Mouse (Mus musculus) left cerebral cortex, adult 8-10 months (tissue): ENCODE results near the gene 1700025G04Rik. TPM values are rescaled to one million over a fixed set of nuclear protein-coding genes. Genes with fewer than 3 reads are reported as not detected.
A peak's percentile ranks its signal among the peaks of the same experiment; 100 is the strongest.

Source experiments
- DNase-seq, 2 experiments: peaks; one replicate each; pipeline ENCODE4 v3.0.0; 2022; ENCODE audit warnings: low spot score in 2 of 2
- total RNA-seq, 4 experiments: library from RNA; stranded (reverse); gene quantifications; 2 replicates each; pipeline ENCODE4 v1.2.4; 2022

1700025G04Rik gene
- total RNA-seq, 4 experiments from 2014 or later, result 57.0 to 69.1 (median 63.1) TPM

- no peak for DNase-seq
Measured at GRCm38 (mm10) chr1:151963248-151963647, 126.7 kb downstream of the 1700025G04Rik start.

GRCm38 (mm10) chr1:151962078-151962477 lies 127.8 kb downstream of the 1700025G04Rik start:
- no peak for DNase-seq

- no peak for DNase-seq
Measured at GRCm38 (mm10) chr1:151961204-151961603, 128.7 kb downstream of the 1700025G04Rik start.

- no peak for DNase-seq
Measured at GRCm38 (mm10) chr1:151959010-151959409, 130.9 kb downstream of the 1700025G04Rik start.

GRCm38 (mm10) chr1:151958442-151958841 lies 131.5 kb downstream of the 1700025G04Rik start:
- no peak for DNase-seq

- no peak for DNase-seq
Measured at GRCm38 (mm10) chr1:151957669-151958068, 132.3 kb downstream of the 1700025G04Rik start.

GRCm38 (mm10) chr1:151955866-151956265 lies 134.1 kb downstream of the 1700025G04Rik start:
- DNase-seq, result no peak

GRCm38 (mm10) chr1:151953563-151953962 lies 136.4 kb downstream of the 1700025G04Rik start:
- peak in 1 of 2 experiments; percentile 48 for DNase-seq

- no peak for DNase-seq
Measured at GRCm38 (mm10) chr1:151948065-151948464, 141.9 kb downstream of the 1700025G04Rik start.

- DNase-seq, result no peak
Measured at GRCm38 (mm10) chr1:151947571-151947970, 142.4 kb downstream of the 1700025G04Rik start.

GRCm38 (mm10) chr1:151944457-151945223 lies 145.3 kb downstream of the 1700025G04Rik start:
- DNase-seq, result no peak

GRCm38 (mm10) chr1:151943681-151944237 lies 146.2 kb downstream of the 1700025G04Rik start:
- DNase-seq, result no peak

GRCm38 (mm10) chr1:151942972-151943654 lies 146.8 kb downstream of the 1700025G04Rik start:
- no peak for DNase-seq

- no peak for DNase-seq
Measured at GRCm38 (mm10) chr1:151939987-151940386, 149.9 kb downstream of the 1700025G04Rik start.

- no peak for DNase-seq
Measured at GRCm38 (mm10) chr1:151939510-151939909, 150.4 kb downstream of the 1700025G04Rik start.

GRCm38 (mm10) chr1:151933605-151934004 lies 156.3 kb downstream of the 1700025G04Rik start:
- no peak for DNase-seq

GRCm38 (mm10) chr1:151926826-151927225 lies 163.1 kb downstream of the 1700025G04Rik start:
- DNase-seq, result no peak

- DNase-seq, result no peak
Measured at GRCm38 (mm10) chr1:151926141-151926540, 163.8 kb downstream of the 1700025G04Rik start.

- no peak for DNase-seq
Measured at GRCm38 (mm10) chr1:151925738-151926137, 164.2 kb downstream of the 1700025G04Rik start.

- no peak for DNase-seq
Measured at GRCm38 (mm10) chr1:151918806-151919357, 171.0 kb downstream of the 1700025G04Rik start.

- no peak for DNase-seq
Measured at GRCm38 (mm10) chr1:151917736-151918135, 172.2 kb downstream of the 1700025G04Rik start.

GRCm38 (mm10) chr1:151914494-151914893 lies 175.4 kb downstream of the 1700025G04Rik start:
- no peak for DNase-seq
